Comparison of ENCODE assay signal across 14 mouse cellular contexts in genomic region chr3:145623047-145623446, GRCm38 (mm10). TPM values are rescaled to one million over a fixed set of nuclear protein-coding genes. Genes with fewer than 3 reads are reported as not detected.
DNase-seq lines count a peak whose midpoint lies in the region; ATAC-seq lines count a peak whose summit lies in the region.
"Had no signal": no experiment of that assay in that cellular context is flagged by ENCODE, and none has a peak within 500 bp of the region (broad histone marks: within the 10 kb centered on the region; RNA-seq: fewer than 3 reads in every experiment).

No protein-coding gene starts in this region.

- H3K9me3 ChIP-seq in lung, embryonic 16.5 days (ENCODE audit: control insufficient read depth, low read length): no peaks in the 10 kb centered on the region
- no peaks in the 10 kb centered on the region for H3K9me3 ChIP-seq in hindbrain, embryonic 11.5 days (ENCODE audit: control insufficient read depth, low read length)
- H3K9me3 ChIP-seq: heart, embryonic 12.5 days; liver, embryonic 13.5 days had no signal

- peak; percentile 7 for DNase-seq in cerebellum, adult 9-10 months
- DNase-seq in cerebellum, postnatal 14 days: no peak
- DNase-seq in lung, postnatal 36 days: no peak
- DNase-seq in hindbrain, embryonic 11.5 days (ENCODE audit: low spot score): peak; percentile 47
- DNase-seq in lung, postnatal 4 days: peak; percentile 28 to 42
- DNase-seq in kidney, postnatal 25 days: no peak
- no peak for DNase-seq in heart, adult 11 months
- DNase-seq: adrenal gland, postnatal 36 days; cerebellum, postnatal 25 days; layer of hippocampus, postnatal 36 days; liver, embryonic 13.5 days; thymus, postnatal 36 days had no signal

- H3K4me2 ChIP-seq in lung, embryonic 16.5 days (ENCODE audit: low read depth, low read length): no peak overlapping the region
- H3K4me2 ChIP-seq in hindbrain, embryonic 11.5 days (replicated peaks; ENCODE audit: low read depth, low read length): no peak overlapping the region
- H3K4me2 ChIP-seq: heart, embryonic 12.5 days; liver, embryonic 13.5 days had no signal

- peak; percentile 43; the same call in 1 of the 2 replicates for ATAC-seq in lung, embryonic 16.5 days (ENCODE audit: low read depth)
- ATAC-seq in hindbrain, embryonic 11.5 days (ENCODE audit: low FRiP score): peak; percentile 68

- no peaks in the 10 kb centered on the region for H3K27me3 ChIP-seq in lung, embryonic 16.5 days (ENCODE audit: control insufficient read depth, insufficient read depth, low read depth, low read length)
- no peaks in the 10 kb centered on the region for H3K27me3 ChIP-seq in hindbrain, embryonic 11.5 days (ENCODE audit: control insufficient read depth, insufficient read depth, low read length)
- H3K27me3 ChIP-seq: heart, embryonic 12.5 days; liver, embryonic 13.5 days had no signal

- no peak overlapping the region for H3K4me3 ChIP-seq in lung, embryonic 16.5 days (ENCODE audit: low read length)
- H3K4me3 ChIP-seq in hindbrain, embryonic 11.5 days (ENCODE audit: low read depth, low read length): no peak overlapping the region
- H3K4me3 ChIP-seq: heart, embryonic 12.5 days; liver, embryonic 13.5 days had no signal

- H3K27ac ChIP-seq in lung, embryonic 16.5 days (ENCODE audit: low read length): no peak overlapping the region
- no peak overlapping the region for H3K27ac ChIP-seq in hindbrain, embryonic 11.5 days (ENCODE audit: low read depth, low read length)
- H3K27ac ChIP-seq: liver, embryonic 13.5 days had no signal

- 61% methylated on average over 12 of the region's 12 CpGs for WGBS in lung, embryonic 16.5 days
- 63% methylated on average over 12 of the region's 12 CpGs for WGBS in hindbrain, embryonic 11.5 days

- no peaks in the 10 kb centered on the region for H3K36me3 ChIP-seq in lung, embryonic 16.5 days (ENCODE audit: control insufficient read depth, insufficient read depth, low read length)
- H3K36me3 ChIP-seq in hindbrain, embryonic 11.5 days (ENCODE audit: control insufficient read depth, insufficient read depth, low read length): no peaks in the 10 kb centered on the region
- H3K36me3 ChIP-seq: heart, embryonic 12.5 days; liver, embryonic 13.5 days had no signal

- no peaks in the 10 kb centered on the region; the same call in 1 of the 2 replicates for H3K4me1 ChIP-seq in lung, embryonic 16.5 days (replicated peaks; ENCODE audit: control insufficient read depth, insufficient read depth, low read length)
- H3K4me1 ChIP-seq in hindbrain, embryonic 11.5 days (replicated peaks; ENCODE audit: control insufficient read depth, insufficient read depth, low read length): no peaks in the 10 kb centered on the region

- no peak overlapping the region for H3K9ac ChIP-seq in lung, embryonic 16.5 days (ENCODE audit: low read length)
- H3K9ac ChIP-seq in hindbrain, embryonic 11.5 days (ENCODE audit: low read depth, low read length): no peak overlapping the region
- H3K9ac ChIP-seq: heart, embryonic 12.5 days; liver, embryonic 13.5 days had no signal

RNA-seq across cellular contexts. Expression of gene Ccn1, which starts 26.7 kb away (rescaled TPM):
- 60.1 and 78.3 TPM in 2 replicates for polyA plus RNA-seq in lung, embryonic 16.5 days (2015; fragmentation: Nextera tagmentation; extraction: Ambion mirVana)
- 23.5 and 23.7 TPM in 2 replicates for polyA plus RNA-seq in hindbrain, embryonic 11.5 days (2014; fragmentation: Nextera tagmentation; extraction: Ambion mirVana)

RNA-seq across cellular contexts. Expression of gene Znhit6, which starts 47.0 kb away (rescaled TPM):
- 25.9 and 27.9 TPM in 2 replicates for polyA plus RNA-seq in lung, embryonic 16.5 days (2015; fragmentation: Nextera tagmentation; extraction: Ambion mirVana)
- polyA plus RNA-seq in hindbrain, embryonic 11.5 days (2014; fragmentation: Nextera tagmentation; extraction: Ambion mirVana): 39.5 and 43.0 TPM in 2 replicates

Comparison
In these comparisons a context has a peak if more than half of its experiments do, and no peak if none do; other contexts are left out.
1. DNase-seq: peak in cerebellum, adult 9-10 months (single experiment), hindbrain, embryonic 11.5 days (single experiment) and lung, postnatal 4 days (2 of 2); none in cerebellum, postnatal 14 days (0 of 2), lung, postnatal 36 days (single experiment), kidney, postnatal 25 days (0 of 2) and heart, adult 11 months (single experiment).